Mouse (Mus musculus): ENCODE data around the gene Parp16. TPM values are rescaled to one million over a fixed set of nuclear protein-coding genes. Genes with fewer than 3 reads are reported as not detected.
"Not testable (repeated sequence)": the region's sequence is repeated elsewhere in the genome, so short reads cannot be mapped to it uniquely, and the experiment has no call there.

Parp16 gene
- total RNA-seq, 4 experiments from 2014 or later = 4.4 to 6.0 (median 5.6) TPM

GRCm38 (mm10) chr9:65208293-65209179, 13.4 kb downstream of the Parp16 start:
- DNase-seq (ENCODE audit: low spot score in 2 of 2) = no peak

GRCm38 (mm10) chr9:65211598-65211997, 16.4 kb downstream of the Parp16 start:
- DNase-seq (ENCODE audit: low spot score in 2 of 2) = no peak

GRCm38 (mm10) chr9:65214425-65214777, 19.2 kb downstream of the Parp16 start:
- DNase-seq (ENCODE audit: low spot score in 2 of 2) = no peak

- peak; percentile 71 to 73 for DNase-seq (ENCODE audit: low spot score in 2 of 2)
Observed at GRCm38 (mm10) chr9:65214778-65215493, 19.8 kb downstream of the Parp16 start.

GRCm38 (mm10) chr9:65215494-65216126, 20.5 kb downstream of the Parp16 start:
- no peak for DNase-seq (ENCODE audit: low spot score in 2 of 2)

- no peak for DNase-seq (ENCODE audit: low spot score in 2 of 2)
Observed at GRCm38 (mm10) chr9:65216972-65217371, 21.8 kb downstream of the Parp16 start.

DNA sequence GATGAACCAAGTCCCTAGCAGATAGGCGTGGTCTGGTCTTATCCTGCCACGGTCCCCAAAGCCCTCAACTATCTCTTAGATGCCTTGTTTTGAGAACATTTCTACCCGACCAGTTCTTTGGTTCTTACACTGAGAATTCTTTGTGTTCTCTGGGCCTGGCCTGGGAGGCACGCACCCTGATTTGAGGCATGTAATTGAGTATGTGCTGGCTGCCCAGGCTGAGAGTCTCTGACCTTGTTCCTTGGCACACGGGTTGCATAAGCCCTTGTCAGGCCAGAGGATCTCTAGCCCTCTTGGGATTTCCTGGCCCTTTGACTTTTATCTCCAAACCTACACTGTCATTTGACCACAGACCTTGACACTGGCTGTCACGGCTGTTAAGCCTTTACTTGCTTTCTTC, 22.5 kb downstream of the Parp16 start:
- DNase-seq (ENCODE audit: low spot score in 2 of 2) = no peak

DNA sequence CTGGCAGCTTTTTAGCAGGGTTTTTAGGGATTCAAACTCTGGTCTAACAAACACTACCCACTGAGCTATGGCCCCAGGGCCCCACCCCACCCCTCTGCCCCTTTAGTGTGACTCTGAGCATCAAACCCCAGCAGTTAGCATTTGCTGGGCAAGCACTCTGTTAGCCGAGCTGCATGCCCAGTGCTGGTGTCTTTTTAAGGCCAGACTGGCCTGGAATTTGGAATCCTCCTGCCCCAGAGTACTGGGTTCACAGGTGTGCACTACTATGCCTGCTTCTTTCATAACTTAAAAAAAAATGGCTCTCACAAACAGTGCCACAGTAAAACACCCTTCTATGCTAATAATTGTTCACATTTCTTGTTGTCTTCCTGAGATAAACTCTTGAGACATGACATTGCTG, 23.8 kb downstream of the Parp16 start:
- DNase-seq (ENCODE audit: low spot score in 2 of 2) = no peak

GRCm38 (mm10) chr9:65220398-65220797, 25.2 kb downstream of the Parp16 start:
- not testable (repeated sequence) for DNase-seq (ENCODE audit: low spot score in 2 of 2)

DNA sequence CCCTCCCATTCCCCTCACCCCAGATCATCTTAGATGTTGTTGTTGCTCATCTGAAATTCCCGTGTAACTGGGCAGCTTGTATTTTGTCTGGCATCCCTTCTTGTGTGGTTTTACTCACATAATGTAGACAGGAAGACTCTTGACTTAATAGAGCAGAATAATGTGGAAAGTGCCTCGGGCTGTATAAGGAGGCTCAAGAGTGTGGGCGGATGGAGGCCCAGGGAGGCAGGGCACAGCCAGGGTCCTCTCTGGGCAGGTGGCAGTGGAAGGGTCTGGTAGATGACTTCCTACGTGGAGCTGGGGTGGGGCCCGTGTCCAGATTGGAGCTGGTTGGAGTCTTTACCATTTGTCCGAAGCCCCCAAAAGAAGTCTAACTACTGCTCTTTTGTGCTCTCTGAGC, 28.8 kb downstream of the Parp16 start:
- DNase-seq (ENCODE audit: low spot score in 2 of 2) = no peak

- DNase-seq (ENCODE audit: low spot score in 2 of 2) = no peak
Observed at GRCm38 (mm10) chr9:65225795-65226194, 30.6 kb downstream of the Parp16 start.

- DNase-seq (ENCODE audit: low spot score in 2 of 2) = no peak
Observed at GRCm38 (mm10) chr9:65230250-65230649, 35.1 kb downstream of the Parp16 start.

GRCm38 (mm10) chr9:65231284-65231683, 36.1 kb downstream of the Parp16 start:
- DNase-seq (ENCODE audit: low spot score in 2 of 2) = no peak

- no peak for DNase-seq (ENCODE audit: low spot score in 2 of 2)
Observed at GRCm38 (mm10) chr9:65233243-65233985, 38.3 kb downstream of the Parp16 start.

DNA sequence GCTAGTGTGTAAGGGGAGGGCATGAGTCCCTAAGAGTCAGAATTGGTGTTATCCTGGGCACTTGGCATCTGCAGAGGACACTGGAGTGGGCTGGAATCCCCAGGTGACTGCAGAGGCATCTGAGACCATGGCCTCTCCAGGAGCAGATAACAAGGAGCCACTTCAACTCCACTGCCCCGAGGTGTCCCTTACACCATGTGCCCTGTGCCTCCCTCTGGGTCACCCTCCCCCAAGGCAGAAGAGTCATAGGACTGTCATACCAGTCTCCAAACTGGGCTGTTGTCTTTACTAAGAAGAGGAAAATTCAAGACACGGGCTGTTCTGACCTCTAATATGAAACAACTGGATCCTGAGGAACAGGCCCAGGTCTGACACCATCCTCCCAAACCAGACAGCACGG, 39.6 kb downstream of the Parp16 start:
- DNase-seq (ENCODE audit: low spot score in 2 of 2) = no peak

DNA sequence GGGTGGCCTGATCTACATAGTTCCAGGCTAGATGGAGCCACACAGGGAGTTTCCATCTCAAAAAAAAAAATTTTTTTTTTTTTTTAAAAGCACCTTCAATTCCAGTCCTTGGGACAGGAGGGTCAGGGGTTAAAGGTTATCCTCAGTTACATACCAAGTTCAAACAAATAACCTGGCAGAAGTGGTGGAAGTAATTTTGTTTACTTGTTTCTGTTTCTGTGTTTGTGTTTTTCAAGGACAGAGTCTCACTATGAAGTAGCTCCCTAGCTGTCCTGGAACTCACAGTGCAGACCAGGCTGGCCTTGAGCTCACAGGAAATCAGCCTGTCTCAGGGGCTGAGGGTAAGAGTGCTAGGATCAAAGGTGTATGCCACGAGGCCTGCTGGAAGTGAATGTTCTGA, 40.4 kb downstream of the Parp16 start:
- DNase-seq (ENCODE audit: low spot score in 2 of 2) = no peak

- DNase-seq (ENCODE audit: low spot score in 2 of 2) = no peak
Observed at GRCm38 (mm10) chr9:65237616-65238015, 42.5 kb downstream of the Parp16 start.

- DNase-seq (ENCODE audit: low spot score in 2 of 2) = no peak
Observed at GRCm38 (mm10) chr9:65238191-65238760, 43.1 kb downstream of the Parp16 start.

DNA sequence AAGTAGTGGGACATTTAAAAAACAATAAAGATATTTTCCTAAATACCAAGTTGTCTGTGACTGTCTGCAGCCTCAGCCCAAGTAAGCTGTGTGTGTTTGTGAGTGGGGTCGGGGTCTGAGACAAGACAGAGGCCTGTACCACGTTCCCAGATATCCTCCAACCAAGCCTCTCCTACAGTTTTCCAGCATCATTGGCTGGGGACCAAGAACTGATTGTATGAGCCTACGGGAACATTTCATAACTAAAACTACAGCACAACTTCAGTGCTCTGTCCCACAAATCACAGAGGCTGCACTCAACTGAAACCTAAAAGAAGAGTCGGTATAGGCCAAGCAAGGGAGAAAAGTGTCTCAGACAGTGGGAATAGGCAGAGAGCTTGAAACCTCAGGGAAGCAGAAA, 44.0 kb downstream of the Parp16 start:
- DNase-seq (ENCODE audit: low spot score in 2 of 2) = no peak

DNA sequence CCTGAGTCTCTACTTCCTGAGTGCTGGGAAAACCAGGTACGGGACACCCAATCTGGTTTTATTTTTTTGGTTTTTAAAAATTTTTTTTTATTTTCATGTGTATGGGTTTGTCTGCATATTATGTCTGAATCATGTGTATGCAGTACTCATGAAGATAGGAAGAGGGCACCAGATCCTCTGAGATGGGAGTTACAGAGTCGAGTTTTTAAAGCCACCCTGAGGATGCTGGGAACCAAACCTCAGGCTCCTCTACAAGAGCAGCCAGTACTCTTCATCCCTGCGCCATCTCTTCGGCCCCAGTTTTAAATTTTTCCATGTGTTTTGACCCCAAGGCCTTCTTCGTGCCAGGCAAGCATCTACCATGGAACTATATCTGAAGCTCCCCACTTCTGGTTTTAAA, 44.6 kb downstream of the Parp16 start:
- DNase-seq (ENCODE audit: low spot score in 2 of 2) = no peak

DNA sequence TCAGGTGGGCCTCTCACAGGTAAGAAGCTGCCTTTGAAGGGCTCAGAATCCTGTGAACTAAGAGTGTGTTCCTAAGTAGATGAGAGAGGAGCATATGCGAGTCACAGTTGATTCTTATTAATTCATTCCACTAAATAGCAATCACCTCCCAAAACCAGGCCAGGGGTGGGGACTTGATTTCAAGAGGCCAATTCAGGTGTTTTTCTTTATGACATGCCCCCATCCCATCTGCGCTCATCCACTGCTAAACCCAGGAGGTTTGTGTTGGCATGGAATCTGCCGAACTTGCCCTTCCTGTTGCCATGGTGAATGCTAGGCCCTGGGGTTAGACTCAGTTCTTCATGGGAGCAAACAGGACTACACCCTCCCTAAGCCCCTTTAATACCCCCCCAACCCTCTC, 45.4 kb downstream of the Parp16 start:
- no peak for DNase-seq (ENCODE audit: low spot score in 2 of 2)
